Mouse (Mus musculus): ENCODE results near the gene Foxc2.

- TF ChIP-seq GATA1 (IDR thresholded peaks at IDR 0.05; ENCODE audit: borderline replicate concordance, low read length) (no peak), CTCF (IDR thresholded peaks at IDR 0.05; ENCODE audit: low read depth, low read length) (no peak), POLR2AphosphoS5 (IDR thresholded peaks at IDR 0.05; ENCODE audit: insufficient replicate concordance, low read depth, low read length) (no peak), GATA2 (IDR thresholded peaks at IDR 0.05; ENCODE audit: borderline replicate concordance, low read depth, low read length) (no peak)
These were observed 48.1 kb downstream of the Foxc2 start for GRCm38 (mm10) chr8:121164017-121164469.
